Mouse (Mus musculus) heart, adult 2 months (tissue): ENCODE data around the gene Acot6.

Source experiments
- CTCF ChIP-seq: fragments of 200-600 bp; IDR thresholded peaks from 2 replicates; pipeline ENCODE4 v1.8.1; 2022; ENCODE audit warnings: antibody characterized with exemption, mild to moderate bottlenecking, moderate library complexity
- EP300 ChIP-seq: fragments of 200-500 bp; IDR thresholded peaks from 2 replicates; pipeline ENCODE4 v1.6.1; 2011; ENCODE audit warnings: low read depth, low read length, control low read depth; ENCODE audit not compliant: insufficient read depth
- POLR2A ChIP-seq: fragments of 200-500 bp; IDR thresholded peaks from 2 replicates; pipeline ENCODE4 v1.6.1; 2011; ENCODE audit warnings: mild to moderate bottlenecking, low read depth, low read length, control low read depth; ENCODE audit not compliant: insufficient read depth

DNA sequence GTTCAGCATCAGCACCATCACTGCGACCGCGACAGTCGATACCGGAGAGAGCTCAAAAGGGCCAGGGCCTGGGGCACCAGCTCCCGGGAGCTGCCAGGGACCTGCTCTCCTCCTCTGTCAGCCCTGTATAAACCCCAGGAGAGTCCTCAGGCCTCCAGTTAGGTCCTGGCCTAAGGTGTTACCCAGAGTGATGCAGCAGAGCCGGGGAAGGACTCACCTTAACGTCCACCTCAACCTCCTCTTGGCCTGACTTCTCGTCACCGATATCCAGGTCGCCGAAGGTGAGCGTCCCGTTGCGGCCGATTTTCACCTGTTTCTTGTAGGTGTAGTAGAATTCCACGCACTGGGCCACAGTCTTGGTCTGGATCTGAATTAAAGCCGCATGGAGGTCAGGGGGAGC is 55.8 kb downstream of the Acot6 start:
- TF ChIP-seq POLR2A (no peak), EP300 (no peak), CTCF (no peak)
